Comparison of ENCODE assay signal across 10 mouse cellular contexts in the genomic region with DNA sequence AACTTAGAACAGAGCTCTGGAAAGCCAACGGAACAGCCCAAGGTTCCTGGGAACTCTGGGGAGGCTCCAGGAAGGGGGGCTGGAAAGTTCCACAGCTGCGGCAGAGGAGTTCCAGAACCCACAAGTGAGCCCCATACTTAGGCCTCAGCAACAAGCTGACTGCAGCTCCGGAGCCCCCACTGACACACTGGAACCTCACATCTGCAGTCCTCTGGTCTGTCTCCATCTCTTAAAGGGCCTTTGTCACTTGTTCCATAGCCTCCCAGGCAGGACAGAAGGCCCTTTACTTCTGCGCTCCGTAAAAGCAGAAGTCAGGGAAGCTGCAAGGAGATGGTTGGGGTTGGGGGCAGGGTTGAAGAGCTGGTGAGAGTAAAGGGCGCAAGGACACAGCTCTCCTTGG. TPM values are rescaled to one million over a fixed set of nuclear protein-coding genes. Genes with fewer than 3 reads are reported as not detected.
DNase-seq lines count a peak whose midpoint lies in the region; ATAC-seq and TF ChIP-seq lines count a peak whose summit lies in the region.
"Had no signal": no experiment of that assay in that cellular context is flagged by ENCODE, and none has a peak within 500 bp of the region (broad histone marks: within the 10 kb centered on the region; RNA-seq: fewer than 3 reads in every experiment).

No protein-coding gene starts in this region.

- ATAC-seq in liver, embryonic 16.5 days (ENCODE audit: low read depth): no peak
- ATAC-seq in heart, embryonic 16.5 days (replicated peaks; ENCODE audit: extremely low read depth, insufficient read depth, low FRiP score): no peak
- no peak for ATAC-seq in neural tube, embryonic 15.5 days (ENCODE audit: low FRiP score)
- ATAC-seq in cerebellum, adult (ENCODE audit: insufficient number of reproducible peaks, low FRiP score, low TSS enrichment): no peak
- no peak for ATAC-seq in erythroblast, adult 5-6 weeks (replicated peaks; ENCODE audit: low FRiP score, poor library complexity, severe bottlenecking)

- intact Hi-C loops in gastrocnemius, adult 2 months (cut with DNase I): no loop called here

- H3K9me3 ChIP-seq in liver, embryonic 16.5 days (replicated peaks; ENCODE audit: control insufficient read depth, low read length): no peaks in the 10 kb centered on the region
- H3K9me3 ChIP-seq in heart, embryonic 16.5 days (replicated peaks; ENCODE audit: control insufficient read depth, low read length): no peaks in the 10 kb centered on the region
- H3K9me3 ChIP-seq in neural tube, embryonic 15.5 days (replicated peaks): no peaks in the 10 kb centered on the region
- H3K9me3 ChIP-seq: megakaryocyte, embryonic 14.5 days had no signal

- no peaks in the 10 kb centered on the region; the same call in 1 of the 2 replicates for H3K4me1 ChIP-seq in liver, embryonic 16.5 days (ENCODE audit: control insufficient read depth, low read depth, low read length)
- H3K4me1 ChIP-seq in heart, embryonic 16.5 days (ENCODE audit: control insufficient read depth, insufficient read depth, low read length): peaks cover 82% of the 10 kb centered on the region
- peaks cover 13% of the 10 kb centered on the region for H3K4me1 ChIP-seq in neural tube, embryonic 15.5 days

- H3K4me2 ChIP-seq in liver, embryonic 16.5 days (ENCODE audit: low read depth, low read length): no peak overlapping the region
- H3K4me2 ChIP-seq in heart, embryonic 16.5 days (ENCODE audit: low read depth, low read length): peak overlapping the region; percentile 32; the same call in 1 of the 2 replicates
- H3K4me2 ChIP-seq in neural tube, embryonic 15.5 days: peak overlapping the region; percentile 20; the same call in 1 of the 2 replicates

- no peaks in the 10 kb centered on the region for H3K36me3 ChIP-seq in liver, embryonic 16.5 days (ENCODE audit: control insufficient read depth, insufficient read depth)
- peaks cover 2% of the 10 kb centered on the region; the same call in 1 of the 2 replicates for H3K36me3 ChIP-seq in heart, embryonic 16.5 days (ENCODE audit: control insufficient read depth, insufficient read depth)
- no peaks in the 10 kb centered on the region for H3K36me3 ChIP-seq in neural tube, embryonic 15.5 days

- H3K9ac ChIP-seq in liver, embryonic 16.5 days (ENCODE audit: low read depth, low read length): no peak overlapping the region
- peak overlapping the region; percentile 54 for H3K9ac ChIP-seq in heart, embryonic 16.5 days (ENCODE audit: low read length)
- H3K9ac ChIP-seq in neural tube, embryonic 15.5 days (replicated peaks): no peak overlapping the region

- no peak for TF ChIP-seq CTCF in gastrocnemius, adult 2 months (IDR thresholded peaks at IDR 0.05)

- peak overlapping the region; percentile 32 for H3K4me3 ChIP-seq in gastrocnemius, adult 2 months
- no peak overlapping the region for H3K4me3 ChIP-seq in liver, embryonic 16.5 days (ENCODE audit: low read depth, low read length)
- H3K4me3 ChIP-seq in heart, embryonic 16.5 days (ENCODE audit: low read length): no peak overlapping the region
- no peak overlapping the region for H3K4me3 ChIP-seq in neural tube, embryonic 15.5 days (replicated peaks)
- H3K4me3 ChIP-seq: megakaryocyte, embryonic 14.5 days had no signal

- 44% methylated on average over 6 of the region's 6 CpGs for WGBS in liver, embryonic 16.5 days (ENCODE audit: insufficient replicate concordance)
- 33% methylated on average over 6 of the region's 6 CpGs for WGBS in heart, embryonic 16.5 days
- whole genome bisulfite sequencing in neural tube, embryonic 15.5 days: 70% methylated on average over 6 of the region's 6 CpGs

- H3K27ac ChIP-seq in gastrocnemius, adult 2 months: peak overlapping the region; percentile 72
- H3K27ac ChIP-seq in liver, embryonic 16.5 days (ENCODE audit: low read length): 0 out of 2 replicates have a peak overlapping the region, but pooled peaks have one; percentile 21
- peak overlapping the region; percentile 53 for H3K27ac ChIP-seq in heart, embryonic 16.5 days (ENCODE audit: low read length)
- H3K27ac ChIP-seq in neural tube, embryonic 15.5 days (replicated peaks): peak overlapping the region; percentile 56

- H3K27me3 ChIP-seq in liver, embryonic 16.5 days (ENCODE audit: control insufficient read depth, insufficient read depth, low read depth, low read length): no peaks in the 10 kb centered on the region
- H3K27me3 ChIP-seq in heart, embryonic 16.5 days (ENCODE audit: control insufficient read depth, insufficient read depth, low read length): no peaks in the 10 kb centered on the region
- H3K27me3 ChIP-seq in neural tube, embryonic 15.5 days (replicated peaks): no peaks in the 10 kb centered on the region
- H3K27me3 ChIP-seq: megakaryocyte, embryonic 14.5 days had no signal

- DNase-seq in gastrocnemius, adult 2 months: no peak
- DNase-seq in gastrocnemius, postnatal 10 days: no peak
- DNase-seq in liver: no peak
- DNase-seq: adrenal gland, postnatal 25 days had no signal

RNA-seq across cellular contexts. Expression of a gene that starts 23.0 kb away (rescaled TPM):
- 10 to 100 TPM; 10.9 to 14.1 TPM for total RNA-seq in gastrocnemius, adult 2 months (2021)
- total RNA-seq in gastrocnemius, postnatal 10 days (2021): 10 to 100 TPM; 18.2 to 24.0 TPM
- 3.1 and 3.6 TPM in 2 replicates for polyA plus RNA-seq in liver, embryonic 16.5 days (2015; fragmentation: Nextera tagmentation; extraction: Ambion mirVana)
- 28.0 and 28.2 TPM in 2 replicates for polyA plus RNA-seq in heart, embryonic 16.5 days (2015; fragmentation: Nextera tagmentation; extraction: Ambion mirVana)
- 4.1 and 7.3 TPM in 2 replicates for polyA plus RNA-seq in neural tube, embryonic 15.5 days (2015; fragmentation: Nextera tagmentation; extraction: Ambion mirVana)
- total RNA-seq in erythroblast, adult 5-6 weeks (2015; ENCODE audit: low replicate concordance): 2.5 and 2.9 TPM in 2 replicates
- total RNA-seq in erythroblast, adult 5-6 weeks (2017; ENCODE audit: low replicate concordance): 0.70 and 1.1 TPM in 2 replicates

Comparison
In these comparisons a context has a peak if more than half of its experiments do, and no peak if none do; other contexts are left out.
1. H3K27ac ChIP-seq: peak in every context shown above with its lines; median percentile 72 in gastrocnemius, adult 2 months; 56 in neural tube, embryonic 15.5 days; 53 in heart, embryonic 16.5 days; 21 in liver, embryonic 16.5 days.